Mouse (Mus musculus): Measurements from ENCODE around the gene Fam160a2. TPM values are rescaled to one million over a fixed set of nuclear protein-coding genes. Genes with fewer than 3 reads are reported as not detected.
A peak's percentile ranks its signal among the peaks of the same experiment; 100 is the strongest.

Fam160a2 gene
- total and polyA plus RNA-seq, 2 experiments from 2014 or later = 19.0 to 19.7 TPM

GRCm38 (mm10) chr7:105399058-105399934 lies 558 bp downstream of the Fam160a2 start:
- H3K4me3 ChIP-seq (ENCODE audit: low read depth, low read length) = peak overlapping the region; percentile 91
- DNase-seq (ENCODE audit: low spot score) (no peak), ATAC-seq (ENCODE audit: insufficient read depth, low read depth) (no peak)
- H3K27me3 ChIP-seq (ENCODE audit: control insufficient read depth, insufficient read depth, low read length) = no peaks in the 10 kb centered on the region
- WGBS = under 1% methylated on average over 25 of the region's 25 CpGs
- peak overlapping the region; percentile 86 for H3K4me2 ChIP-seq (ENCODE audit: low read depth, low read length)
- no peaks in the 10 kb centered on the region for H3K9me3 ChIP-seq (replicated peaks; ENCODE audit: control insufficient read depth, low read length)
- peak overlapping the region; percentile 86 for H3K9ac ChIP-seq (replicated peaks; ENCODE audit: low read depth, low read length)
- H3K27ac ChIP-seq (ENCODE audit: low read depth) = peak overlapping the region; percentile 62
- TF ChIP-seq CTCF (IDR thresholded peaks at IDR 0.05; ENCODE audit: low read depth) = no peak
- no peak for TF ChIP-seq EP300 (IDR thresholded peaks at IDR 0.05; ENCODE audit: low read depth)
- H3K4me1 ChIP-seq (ENCODE audit: control insufficient read depth, insufficient read depth) = peaks cover 5% of the 10 kb centered on the region; the same call in 1 of the 2 replicates
- 0 out of 2 replicates have a peak, but pooled peaks cover 5% of the 10 kb centered on the region for H3K36me3 ChIP-seq (replicated peaks; ENCODE audit: control insufficient read depth, insufficient read depth, low read length)

- Histone ChIP-seq H3K4me2 (ENCODE audit: low read depth, low read length) (no peak overlapping the region), H3K36me3 (replicated peaks; ENCODE audit: control insufficient read depth, insufficient read depth, low read length) (peaks cover 5% of the 10 kb centered on the region; the same call in 1 of the 2 replicates), H3K27me3 (ENCODE audit: control insufficient read depth, insufficient read depth, low read length) (no peaks in the 10 kb centered on the region), H3K9ac (replicated peaks; ENCODE audit: low read depth, low read length) (no peak overlapping the region), H3K27ac (ENCODE audit: low read depth) (no peak overlapping the region), H3K4me1 (ENCODE audit: control insufficient read depth, insufficient read depth) (peaks cover 5% of the 10 kb centered on the region; the same call in 1 of the 2 replicates), H3K4me3 (ENCODE audit: low read depth, low read length) (no peak overlapping the region), H3K9me3 (replicated peaks; ENCODE audit: control insufficient read depth, low read length) (no peaks in the 10 kb centered on the region)
- DNase-seq (ENCODE audit: low spot score) (no peak), ATAC-seq (ENCODE audit: insufficient read depth, low read depth) (no peak)
- no peak for TF ChIP-seq EP300 (IDR thresholded peaks at IDR 0.05; ENCODE audit: low read depth)
- no peak for TF ChIP-seq CTCF (IDR thresholded peaks at IDR 0.05; ENCODE audit: low read depth)
Observed at GRCm38 (mm10) chr7:105396126-105396525, 3.7 kb downstream of the Fam160a2 start.

GRCm38 (mm10) chr7:105395131-105395820 lies 4.6 kb downstream of the Fam160a2 start:
- Histone ChIP-seq H3K9me3 (replicated peaks; ENCODE audit: control insufficient read depth, low read length) (no peaks in the 10 kb centered on the region), H3K27ac (ENCODE audit: low read depth) (no peak overlapping the region), H3K4me3 (ENCODE audit: low read depth, low read length) (no peak overlapping the region), H3K9ac (replicated peaks; ENCODE audit: low read depth, low read length) (no peak overlapping the region), H3K4me1 (ENCODE audit: control insufficient read depth, insufficient read depth) (0 out of 2 replicates have a peak, but pooled peaks cover 5% of the 10 kb centered on the region), H3K27me3 (ENCODE audit: control insufficient read depth, insufficient read depth, low read length) (no peaks in the 10 kb centered on the region), H3K4me2 (ENCODE audit: low read depth, low read length) (no peak overlapping the region), H3K36me3 (replicated peaks; ENCODE audit: control insufficient read depth, insufficient read depth, low read length) (peaks cover 5% of the 10 kb centered on the region; the same call in 1 of the 2 replicates)
- DNase-seq (ENCODE audit: low spot score) = no peak
- no peak for ATAC-seq (ENCODE audit: insufficient read depth, low read depth)
- TF ChIP-seq CTCF (IDR thresholded peaks at IDR 0.05; ENCODE audit: low read depth) (no peak), EP300 (IDR thresholded peaks at IDR 0.05; ENCODE audit: low read depth) (no peak)

- no peak for ATAC-seq (ENCODE audit: insufficient read depth, low read depth)
- no peak for DNase-seq (ENCODE audit: low spot score)
- no peaks in the 10 kb centered on the region for H3K27me3 ChIP-seq (ENCODE audit: control insufficient read depth, insufficient read depth, low read length)
- whole genome bisulfite sequencing = 89% methylated on average over 1 of the region's 1 CpGs
- TF ChIP-seq EP300 (IDR thresholded peaks at IDR 0.05; ENCODE audit: low read depth) = no peak
- TF ChIP-seq CTCF (IDR thresholded peaks at IDR 0.05; ENCODE audit: low read depth) = no peak
- no peaks in the 10 kb centered on the region for H3K9me3 ChIP-seq (replicated peaks; ENCODE audit: control insufficient read depth, low read length)
- no peak overlapping the region for H3K9ac ChIP-seq (replicated peaks; ENCODE audit: low read depth, low read length)
- H3K36me3 ChIP-seq (replicated peaks; ENCODE audit: control insufficient read depth, insufficient read depth, low read length) = peaks cover 12% of the 10 kb centered on the region
- H3K4me1 ChIP-seq (ENCODE audit: control insufficient read depth, insufficient read depth) = 0 out of 2 replicates have a peak, but pooled peaks cover 5% of the 10 kb centered on the region
- H3K4me3 ChIP-seq (ENCODE audit: low read depth, low read length) = no peak overlapping the region
- no peak overlapping the region for H3K4me2 ChIP-seq (ENCODE audit: low read depth, low read length)
- H3K27ac ChIP-seq (ENCODE audit: low read depth) = no peak overlapping the region
Observed at GRCm38 (mm10) chr7:105394606-105395005, 5.2 kb downstream of the Fam160a2 start.

GRCm38 (mm10) chr7:105390236-105390635 lies 9.6 kb downstream of the Fam160a2 start:
- DNase-seq (ENCODE audit: low spot score) = no peak
- H3K36me3 ChIP-seq (replicated peaks; ENCODE audit: control insufficient read depth, insufficient read depth, low read length) = peaks cover 42% of the 10 kb centered on the region

More at GRCm38 (mm10) chr7:105390236-105390635, 9.6 kb downstream of the Fam160a2 start:
- no peaks in the 10 kb centered on the region for H3K27me3 ChIP-seq (ENCODE audit: control insufficient read depth, insufficient read depth, low read length)
- TF ChIP-seq CTCF (IDR thresholded peaks at IDR 0.05; ENCODE audit: low read depth) (no peak), EP300 (IDR thresholded peaks at IDR 0.05; ENCODE audit: low read depth) (no peak)
- H3K27ac ChIP-seq (ENCODE audit: low read depth) = no peak overlapping the region
- no peaks in the 10 kb centered on the region for H3K4me1 ChIP-seq (ENCODE audit: control insufficient read depth, insufficient read depth)
- H3K9ac ChIP-seq (replicated peaks; ENCODE audit: low read depth, low read length) = no peak overlapping the region
- no peaks in the 10 kb centered on the region for H3K9me3 ChIP-seq (replicated peaks; ENCODE audit: control insufficient read depth, low read length)
- ATAC-seq (ENCODE audit: insufficient read depth, low read depth) = no peak
- no peak overlapping the region for H3K4me2 ChIP-seq (ENCODE audit: low read depth, low read length)
- 84% methylated on average over 2 of the region's 2 CpGs for WGBS
- no peak overlapping the region for H3K4me3 ChIP-seq (ENCODE audit: low read depth, low read length)

Measured in heart, postnatal 0 days (tissue).